Mouse (Mus musculus) megakaryocyte, embryonic 14.5 days (primary cell): ENCODE results near the gene Ralgapa2.

Source experiments
- FLI1 ChIP-seq: IDR thresholded peaks from 2 replicates; pipeline ENCODE4 v1.6.1; 2012; ENCODE audit warnings: low read length, inconsistent platforms, mixed read lengths
- GATA1 ChIP-seq: IDR thresholded peaks from 3 replicates; pipeline ENCODE4 v1.6.1; 2012; ENCODE audit warnings: mixed read lengths, low read length, inconsistent platforms, borderline replicate concordance

- no peak for TF ChIP-seq GATA1
- TF ChIP-seq FLI1, result no peak
Observed at GRCm38 (mm10) chr2:146511401-146511865, 711 bp downstream of the Ralgapa2 start.
